Mouse (Mus musculus): ENCODE measurements around the gene Spsb1.

- no peak for TF ChIP-seq CTCF (IDR thresholded peaks at IDR 0.05; ENCODE audit: control insufficient read depth, insufficient read depth, insufficient read length)
- TF ChIP-seq CEBPB (IDR thresholded peaks at IDR 0.05; ENCODE audit: low read depth), result no peak
Measured at GRCm38 (mm10) chr4:149945194-149945593, 9.6 kb downstream of the Spsb1 start.
